In the genomic region with DNA sequence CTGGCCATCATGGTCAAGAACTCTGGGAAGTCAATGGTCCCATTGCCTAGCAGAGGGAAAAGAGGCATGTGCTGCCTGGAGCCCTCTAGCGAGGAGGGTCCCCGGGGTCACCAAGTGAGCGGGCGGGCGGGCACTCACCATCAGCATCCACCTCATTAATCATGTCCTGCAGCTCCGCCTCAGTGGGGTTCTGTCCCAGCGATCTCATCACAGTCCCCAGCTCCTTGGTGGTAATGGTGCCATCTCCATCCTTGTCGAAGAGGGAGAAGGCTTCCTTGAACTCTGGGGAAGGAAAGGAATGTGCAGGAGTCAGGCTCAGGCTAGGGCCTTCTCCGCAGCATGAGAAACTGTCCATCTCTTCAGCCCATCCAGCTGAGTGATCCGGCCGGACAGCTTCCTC, we compare ENCODE assay signal across 21 mouse cellular contexts. TPM values are rescaled to one million over a fixed set of nuclear protein-coding genes. Genes with fewer than 3 reads are reported as not detected.
A peak's percentile ranks its signal among the peaks of the same experiment; 100 is the strongest.
DNase-seq lines count a peak whose midpoint lies in the region; TF ChIP-seq lines count a peak whose summit lies in the region.
"Had no signal": no experiment of that assay in that cellular context is flagged by ENCODE, and none has a peak within 500 bp of the region (broad histone marks: within the 10 kb centered on the region; RNA-seq: fewer than 3 reads in every experiment).

No protein-coding gene starts in this region.

- no peak overlapping the region for H3K4me3 ChIP-seq in cerebellum, adult 2 months (replicated peaks; ENCODE audit: insufficient read depth, low read depth, low read length)
- H3K4me3 ChIP-seq in layer of hippocampus, adult 2 months = no peak overlapping the region
- H3K4me3 ChIP-seq in cortical plate, adult 2 months (ENCODE audit: insufficient read depth, low read length) = no peak overlapping the region
- H3K4me3 ChIP-seq: forebrain, embryonic 13.5 days; heart, embryonic 10.5 days had no signal

- DNase-seq in cerebellum, adult 2 months = peak in 1 of 2 experiments; percentile 33
- DNase-seq in cerebellum, postnatal 36 days = no peak
- peak; percentile 91 for DNase-seq in heart, adult 11 months
- no peak for DNase-seq in heart, postnatal 10 days
- DNase-seq in layer of hippocampus, adult 2 months (ENCODE audit: low spot score in 2 of 2) = no peak
- DNase-seq in layer of hippocampus, postnatal 10 days (ENCODE audit: low spot score in 2 of 2) = no peak
- DNase-seq in thymus, postnatal 0 days (ENCODE audit: low spot score) = no peak
- DNase-seq: adrenal gland, adult 8-10 months; adrenal gland, postnatal 36 days; B cell, adult 2 months; forebrain, postnatal 0 days; gastrocnemius, postnatal 36 days; heart, postnatal 14 days had no signal

- no peak for TF ChIP-seq CTCF in cerebellum, adult 2 months (IDR thresholded peaks at IDR 0.05; ENCODE audit: borderline replicate concordance, insufficient read depth, low read depth, low read length)
- TF ChIP-seq CTCF in layer of hippocampus, adult 2 months (conservative IDR thresholded peaks at IDR 0.05) = no peak
- TF ChIP-seq CTCF in cortical plate, adult 2 months (IDR thresholded peaks at IDR 0.05; ENCODE audit: extremely low read depth, insufficient read depth, low read length) = no peak

- WGBS in cerebellum, adult 2 months = 38% methylated on average over 11 of the region's 11 CpGs

- peaks cover 46% of the 10 kb centered on the region for H3K4me1 ChIP-seq in cerebellum, adult 2 months (ENCODE audit: control insufficient read depth, insufficient read depth, low read length)
- peaks cover 18% of the 10 kb centered on the region for H3K4me1 ChIP-seq in cortical plate, adult 2 months (ENCODE audit: control insufficient read depth, insufficient read depth, low read length)

- TF ChIP-seq POLR2A in cerebellum, adult 2 months (IDR thresholded peaks at IDR 0.05; ENCODE audit: borderline replicate concordance, insufficient read depth, low read length) = no peak
- TF ChIP-seq POLR2A in cortical plate, adult 2 months (IDR thresholded peaks at IDR 0.05; ENCODE audit: extremely low read depth, insufficient read depth, low read length) = no peak

- no peaks in the 10 kb centered on the region for H3K27me3 ChIP-seq in cerebellum, adult 2 months (ENCODE audit: control insufficient read depth, insufficient read depth, low read length)
- H3K27me3 ChIP-seq: forebrain, embryonic 13.5 days had no signal

- 0 out of 2 replicates have a peak overlapping the region, but pooled peaks have one; percentile 25 for H3K27ac ChIP-seq in cerebellum, adult 2 months (ENCODE audit: insufficient read depth, low read length)
- H3K27ac ChIP-seq in layer of hippocampus, adult 2 months = peak overlapping the region; percentile 87
- H3K27ac ChIP-seq in cortical plate, adult 2 months (ENCODE audit: insufficient read depth, low read length) = peak overlapping the region; percentile 52
- H3K27ac ChIP-seq: forebrain, embryonic 13.5 days; heart, embryonic 10.5 days had no signal

- intact Hi-C loops in heart, postnatal 10 days (cut with DNase I) = no loop called here

RNA-seq across cellular contexts. Expression of a gene that starts 6.5 kb away (rescaled TPM):
- 1,355 and 1,504 TPM in 2 replicates for polyA plus RNA-seq in cerebellum, adult 2 months (2012; rRNA removed)
- total RNA-seq in heart, postnatal 10 days (2021) = 100 to 1,000 TPM; 252 to 262 TPM
- total RNA-seq in layer of hippocampus, adult 2 months (2021) = 1,000 to 10,000 TPM; 2,074 to 2,160 TPM
- total RNA-seq in layer of hippocampus, postnatal 10 days (2021) = 1,000 to 10,000 TPM; 2,090 to 2,190 TPM
- polyA plus RNA-seq in cortical plate, adult 2 months (2012; rRNA removed) = 1,956 and 2,049 TPM in 2 replicates
- 201 and 212 TPM in 2 replicates for polyA plus RNA-seq in thymus, postnatal 0 days (2015; fragmentation: Nextera tagmentation; extraction: Ambion mirVana)

RNA-seq across cellular contexts. Expression of a gene that starts 11.2 kb away (rescaled TPM):
- polyA plus RNA-seq in cerebellum, adult 2 months (2012; rRNA removed) = 0.11 TPM in 2 replicates
- 1 to 10 TPM; 2.6 to 2.8 TPM for total RNA-seq in heart, postnatal 10 days (2021)
- total RNA-seq in layer of hippocampus, adult 2 months (2021) = under 1 TPM; 0.10 to 0.20 TPM
- not detected for total RNA-seq in layer of hippocampus, postnatal 10 days (2021)
- 0.08 and 0.17 TPM in 2 replicates for polyA plus RNA-seq in cortical plate, adult 2 months (2012; rRNA removed)
- polyA plus RNA-seq in thymus, postnatal 0 days (2015; fragmentation: Nextera tagmentation; extraction: Ambion mirVana) = 1.9 and 2.6 TPM in 2 replicates
- total RNA-seq: forebrain, postnatal 0 days had no signal

RNA-seq across cellular contexts. Expression of a gene that starts 25.9 kb away (rescaled TPM):
- polyA plus RNA-seq in cerebellum, adult 2 months (2012; rRNA removed) = 10.0 and 14.0 TPM in 2 replicates
- total RNA-seq in heart, postnatal 10 days (2021) = 1 to 10 TPM in 1 of 2 experiments, under 1 TPM in 1; 0.82 to 1.4 TPM
- total RNA-seq in layer of hippocampus, adult 2 months (2021) = 1 to 10 TPM; 1.9 to 4.0 TPM
- 1 to 10 TPM in 1 of 2 experiments, under 1 TPM in 1; 0.94 to 1.3 TPM for total RNA-seq in layer of hippocampus, postnatal 10 days (2021)
- 8.3 and 10.9 TPM in 2 replicates for polyA plus RNA-seq in cortical plate, adult 2 months (2012; rRNA removed)
- polyA plus RNA-seq in thymus, postnatal 0 days (2015; fragmentation: Nextera tagmentation; extraction: Ambion mirVana) = 0.44 and 0.85 TPM in 2 replicates
- total RNA-seq: forebrain, postnatal 0 days; G1E had no signal
- polyA plus RNA-seq: CD4-positive, CD25-positive, alpha-beta regulatory T cell, adult 4 months; G1E had no signal

RNA-seq across cellular contexts. Expression of a gene that starts 27.0 kb away (rescaled TPM):
- 135 and 136 TPM in 2 replicates for polyA plus RNA-seq in cerebellum, adult 2 months (2012; rRNA removed)
- total RNA-seq in heart, postnatal 10 days (2021) = 1 to 10 TPM; 5.0 to 5.2 TPM
- 100 to 1,000 TPM; 348 to 373 TPM for total RNA-seq in layer of hippocampus, adult 2 months (2021)
- total RNA-seq in layer of hippocampus, postnatal 10 days (2021) = 100 to 1,000 TPM; 229 to 232 TPM
- 89.8 and 103 TPM in 2 replicates for polyA plus RNA-seq in cortical plate, adult 2 months (2012; rRNA removed)
- polyA plus RNA-seq in thymus, postnatal 0 days (2015; fragmentation: Nextera tagmentation; extraction: Ambion mirVana) = 5.1 and 6.4 TPM in 2 replicates
- total RNA-seq: hematopoietic stem cell, adult 5-6 weeks had no signal
- polyA plus RNA-seq: CD4-positive, CD25-positive, alpha-beta regulatory T cell, adult 4 months; G1E had no signal

RNA-seq across cellular contexts. Expression of a gene that starts 42.0 kb away (rescaled TPM):
- 27.4 and 29.9 TPM in 2 replicates for polyA plus RNA-seq in cerebellum, adult 2 months (2012; rRNA removed)
- total RNA-seq in heart, postnatal 10 days (2021) = not detected
- 100 to 1,000 TPM; 103 to 121 TPM for total RNA-seq in layer of hippocampus, adult 2 months (2021)
- total RNA-seq in layer of hippocampus, postnatal 10 days (2021) = 10 to 100 TPM; 59.8 to 62.2 TPM
- polyA plus RNA-seq in cortical plate, adult 2 months (2012; rRNA removed) = 60.2 and 64.8 TPM in 2 replicates
- polyA plus RNA-seq in thymus, postnatal 0 days (2015; fragmentation: Nextera tagmentation; extraction: Ambion mirVana) = 0.04 TPM in 2 replicates
- total RNA-seq: gastrocnemius, adult 18-20 months; gastrocnemius, postnatal 36 days; heart, adult 18-20 months; heart, postnatal 14 days; hematopoietic stem cell, adult 5-6 weeks had no signal
- polyA plus RNA-seq: CD4-positive, CD25-positive, alpha-beta regulatory T cell, adult 4 months had no signal

Comparison
In these comparisons a context has a peak if more than half of its experiments do, and no peak if none do; other contexts are left out.
1. H3K27ac ChIP-seq: peak in every context shown above with its lines; median percentile 87 in layer of hippocampus, adult 2 months; 52 in cortical plate, adult 2 months; 25 in cerebellum, adult 2 months.
2. RNA of a gene that starts 6.5 kb away (total RNA-seq): 2,090 to 2,190 TPM in layer of hippocampus, postnatal 10 days and 2,074 to 2,160 TPM in layer of hippocampus, adult 2 months; 252 to 262 TPM in heart, postnatal 10 days; every median in the first group is over 4 times any median in the second.